Comparison of ENCODE assay signal across 8 mouse cellular contexts in the genomic region with DNA sequence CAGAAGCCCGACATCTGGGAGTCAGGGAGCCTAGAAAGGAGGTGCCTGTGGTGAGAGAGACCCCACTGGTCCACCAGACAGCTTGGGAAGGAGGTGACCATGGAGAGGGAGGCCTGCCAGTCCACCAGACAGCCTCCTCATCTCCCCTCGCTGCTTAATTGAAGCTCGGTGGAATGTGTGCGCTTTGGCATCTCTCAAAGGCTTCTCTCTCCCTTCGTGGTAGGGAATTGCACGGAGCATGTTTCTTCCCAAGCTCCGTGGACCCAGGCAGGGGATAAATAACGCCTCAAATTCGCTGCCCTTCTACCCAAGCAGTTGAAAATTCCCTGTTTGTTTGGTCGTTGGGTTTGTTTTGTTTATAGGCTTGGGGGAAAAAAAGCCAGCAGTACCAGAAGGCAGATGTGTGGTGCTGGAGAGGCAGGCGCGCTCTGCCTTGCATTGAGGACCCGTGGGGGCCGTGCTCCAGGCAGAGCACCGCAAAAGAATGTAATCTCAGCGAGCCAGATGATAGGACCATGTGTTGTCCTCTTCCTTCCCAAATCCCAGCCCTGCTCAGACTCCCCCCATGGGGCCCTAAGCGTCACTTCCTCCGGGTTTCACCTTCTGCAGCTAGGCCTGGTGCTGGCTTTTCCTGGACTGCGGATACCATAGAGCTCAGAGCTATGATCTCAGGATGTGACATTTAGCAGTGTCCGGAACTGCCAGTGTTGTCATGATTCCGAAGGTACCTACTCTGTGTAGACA. TPM values are rescaled to one million over a fixed set of nuclear protein-coding genes. Genes with fewer than 3 reads are reported as not detected.
DNase-seq lines count a peak whose midpoint lies in the region; ATAC-seq lines count a peak whose summit lies in the region.

No protein-coding gene starts in this region.

- no peaks in the 10 kb centered on the region for H3K36me3 ChIP-seq in forebrain, embryonic 15.5 days
- H3K36me3 ChIP-seq in hindbrain, embryonic 13.5 days, result no peaks in the 10 kb centered on the region
- H3K36me3 ChIP-seq in limb, embryonic 15.5 days, result peaks cover 11% of the 10 kb centered on the region

- no peak overlapping the region for H3K9ac ChIP-seq in forebrain, embryonic 15.5 days (replicated peaks)
- H3K9ac ChIP-seq in hindbrain, embryonic 13.5 days, result peak overlapping the region; percentile 19; the same call in 1 of the 2 replicates
- H3K9ac ChIP-seq in limb, embryonic 15.5 days, result no peak overlapping the region

- 0 out of 2 replicates have a peak overlapping the region, but pooled peaks have one; percentile 1 for H3K4me2 ChIP-seq in forebrain, embryonic 15.5 days (replicated peaks)
- no peak overlapping the region; the same call in 1 of the 2 replicates for H3K4me2 ChIP-seq in hindbrain, embryonic 13.5 days
- no peak overlapping the region for H3K4me2 ChIP-seq in limb, embryonic 15.5 days

- 55% methylated on average over 21 of the region's 21 CpGs for WGBS in forebrain, embryonic 15.5 days
- 43% methylated on average over 21 of the region's 21 CpGs for WGBS in hindbrain, embryonic 13.5 days
- WGBS in limb, embryonic 15.5 days, result 51% methylated on average over 21 of the region's 21 CpGs

- ATAC-seq in forebrain, embryonic 15.5 days (replicated peaks), result no peak; the same call in 1 of the 2 replicates
- ATAC-seq in hindbrain, embryonic 13.5 days (ENCODE audit: low FRiP score), result peak; percentile 41; the same call in 1 of the 2 replicates
- no peak for ATAC-seq in limb, embryonic 15.5 days (ENCODE audit: insufficient number of reproducible peaks, low FRiP score, low TSS enrichment, low read depth)
- ATAC-seq in erythroid progenitor cell, adult 5-6 weeks (replicated peaks; ENCODE audit: low FRiP score, poor library complexity, severe bottlenecking), result no peak

- intact Hi-C loops in left cerebral cortex, postnatal 36 days (cut with DNase I), result no loop called here

- H3K4me1 ChIP-seq in forebrain, embryonic 15.5 days, result peaks cover 30% of the 10 kb centered on the region
- H3K4me1 ChIP-seq in hindbrain, embryonic 13.5 days (replicated peaks), result peaks cover 51% of the 10 kb centered on the region
- H3K4me1 ChIP-seq in limb, embryonic 15.5 days, result peaks cover 3% of the 10 kb centered on the region; the same call in 1 of the 2 replicates

- DNase-seq in adrenal gland, postnatal 10 days, result peak; percentile 38
- no peak for DNase-seq in adrenal gland, postnatal 4 days (ENCODE audit: low spot score in 2 of 2)
- no peak for DNase-seq in testis, postnatal 10 days (ENCODE audit: low spot score)
- DNase-seq in left cerebral cortex, postnatal 36 days (ENCODE audit: low spot score in 2 of 2), result no peak

- H3K9me3 ChIP-seq in forebrain, embryonic 15.5 days, result no peaks in the 10 kb centered on the region
- H3K9me3 ChIP-seq in hindbrain, embryonic 13.5 days, result no peaks in the 10 kb centered on the region
- no peaks in the 10 kb centered on the region for H3K9me3 ChIP-seq in limb, embryonic 15.5 days

- no peaks in the 10 kb centered on the region for H3K27me3 ChIP-seq in forebrain, embryonic 15.5 days
- 0 out of 2 replicates have a peak, but pooled peaks cover 3% of the 10 kb centered on the region for H3K27me3 ChIP-seq in hindbrain, embryonic 13.5 days
- H3K27me3 ChIP-seq in limb, embryonic 15.5 days, result no peaks in the 10 kb centered on the region

- H3K27ac ChIP-seq in forebrain, embryonic 15.5 days (replicated peaks), result peak overlapping the region; percentile 64
- H3K27ac ChIP-seq in hindbrain, embryonic 13.5 days, result peak overlapping the region; percentile 89
- peak overlapping the region; percentile 24; the same call in 1 of the 2 replicates for H3K27ac ChIP-seq in limb, embryonic 15.5 days

- no peak overlapping the region for H3K4me3 ChIP-seq in forebrain, embryonic 15.5 days
- no peak overlapping the region for H3K4me3 ChIP-seq in hindbrain, embryonic 13.5 days
- no peak overlapping the region for H3K4me3 ChIP-seq in limb, embryonic 15.5 days

RNA-seq across cellular contexts. Expression of gene Rbm19, which starts 40.1 kb away (rescaled TPM):
- total RNA-seq in adrenal gland, postnatal 10 days (2021), result 10 to 100 TPM; 21.1 to 22.7 TPM
- 10 to 100 TPM; 27.4 to 27.5 TPM for total RNA-seq in adrenal gland, postnatal 4 days (2021)
- 15.2 and 19.3 TPM in 2 replicates for polyA plus RNA-seq in forebrain, embryonic 15.5 days (2015; fragmentation: Nextera tagmentation; extraction: Ambion mirVana)
- polyA plus RNA-seq in hindbrain, embryonic 13.5 days (2015; fragmentation: Nextera tagmentation; extraction: Ambion mirVana), result 16.2 and 18.1 TPM in 2 replicates
- polyA plus RNA-seq in limb, embryonic 15.5 days (2015; fragmentation: Nextera tagmentation; extraction: Ambion mirVana), result 18.7 and 22.2 TPM in 2 replicates
- total RNA-seq in left cerebral cortex, postnatal 36 days (2021), result 10 to 100 TPM; 16.5 to 17.0 TPM
- 2.9 TPM in 1 of 2 replicates, not detected in the other for total RNA-seq in erythroid progenitor cell, adult 5-6 weeks (2015; ENCODE audit: low replicate concordance)
- 3.9 and 4.5 TPM in 2 replicates for total RNA-seq in erythroid progenitor cell, adult 5-6 weeks (2017; ENCODE audit: low replicate concordance)

Comparison
In these comparisons a context has a peak if more than half of its experiments do, and no peak if none do; other contexts are left out.
1. H3K27ac ChIP-seq: peak in every context shown above with its lines; median percentile 89 in hindbrain, embryonic 13.5 days; 64 in forebrain, embryonic 15.5 days; 24 in limb, embryonic 15.5 days.